11 mouse cellular contexts compared by ENCODE assay signal in genomic region chr10:118083035-118083720, GRCm38 (mm10). TPM values are rescaled to one million over a fixed set of nuclear protein-coding genes. Genes with fewer than 3 reads are reported as not detected.
DNase-seq lines count a peak whose midpoint lies in the region; ATAC-seq and TF ChIP-seq lines count a peak whose summit lies in the region.
"Had no signal": no experiment of that assay in that cellular context is flagged by ENCODE, and none has a peak within 500 bp of the region (broad histone marks: within the 10 kb centered on the region; RNA-seq: fewer than 3 reads in every experiment).

No protein-coding gene starts in this region.

- WGBS in lung, adult 2 months: 77% methylated on average over 13 of the region's 13 CpGs

- no peak for TF ChIP-seq CTCF in lung, adult 2 months (IDR thresholded peaks at IDR 0.05; ENCODE audit: insufficient read depth, low read length)

- peak; percentile 51 to 59 for DNase-seq in lung, adult 18-20 months
- DNase-seq in lung, adult 2 months: no peak
- DNase-seq in skeletal muscle tissue, adult 2 months (ENCODE audit: low read depth, low spot score): peak; percentile 48
- no peak for DNase-seq in testis, postnatal 10 days (ENCODE audit: low spot score)
- no peak for DNase-seq in kidney, adult 18-20 months
- no peak for DNase-seq in layer of hippocampus, postnatal 36 days
- no peak for DNase-seq in adrenal gland, postnatal 10 days

- H3K4me1 ChIP-seq in lung, adult 2 months (ENCODE audit: control insufficient read depth, insufficient read depth, low read length): no peaks in the 10 kb centered on the region
- H3K4me1 ChIP-seq: stomach, embryonic 15.5 days had no signal

- ATAC-seq in inflammation-experienced regulatory T-cells, adult 6 months: peak; percentile 97

- no peak overlapping the region for H3K4me3 ChIP-seq in lung, adult 2 months (replicated peaks; ENCODE audit: extremely low read depth, low read depth, low read length)
- H3K4me3 ChIP-seq: hindbrain, embryonic 10.5 days; midbrain, embryonic 10.5 days; stomach, embryonic 15.5 days had no signal

- TF ChIP-seq POLR2A in lung, adult 2 months (IDR thresholded peaks at IDR 0.05; ENCODE audit: borderline replicate concordance, extremely low read depth, low read depth, low read length): no peak

RNA-seq across cellular contexts. Expression of gene Mdm1, which starts 58.4 kb away (rescaled TPM):
- polyA plus RNA-seq in lung, adult 2 months (2012; rRNA removed): 5.1 and 8.4 TPM in 2 replicates
- polyA plus RNA-seq in inflammation-experienced regulatory T-cells, adult 6 months (2017; shearing (Covaris generic)): 10 to 100 TPM in 1 of 3 experiments, 1 to 10 TPM in 2; 4.5 to 10.9 (median 4.7) TPM
- total RNA-seq in layer of hippocampus, postnatal 36 days (2021): 10 to 100 TPM; 10.7 to 13.3 TPM
- 10 to 100 TPM; 15.5 to 17.8 TPM for total RNA-seq in adrenal gland, postnatal 10 days (2021)

Comparison
In these comparisons a context has a peak if more than half of its experiments do, and no peak if none do; other contexts are left out.
1. DNase-seq: peak in lung, adult 18-20 months (2 of 2) and skeletal muscle tissue, adult 2 months (single experiment); none in lung, adult 2 months (single experiment), testis, postnatal 10 days (single experiment), kidney, adult 18-20 months (single experiment), layer of hippocampus, postnatal 36 days (0 of 2) and adrenal gland, postnatal 10 days (single experiment).